Mouse (Mus musculus) heart, adult 2 months (tissue): ENCODE data around the gene Ublcp1. TPM values are rescaled to one million over a fixed set of nuclear protein-coding genes. Genes with fewer than 3 reads are reported as not detected.

Source experiments
- DNase-seq, 2 experiments: peaks; one replicate each; pipeline ENCODE4 v3.0.0; 2021
- H3K27ac ChIP-seq: fragments of 200-600 bp; 2 replicates; pipeline ENCODE4 v1.8.1; 2022
- H3K27me3 ChIP-seq: fragments of 200-500 bp; 2 replicates; pipeline ENCODE4 v1.6.1; 2012; ENCODE audit warnings: mild to moderate bottlenecking, low read length, inconsistent platforms, mixed read lengths; ENCODE audit not compliant: control insufficient read depth, insufficient read depth
- H3K36me3 ChIP-seq: fragments of 200-500 bp; 2 replicates; pipeline ENCODE4 v1.6.1; 2012; ENCODE audit warnings: low read length, inconsistent platforms; ENCODE audit not compliant: control insufficient read depth, insufficient read depth
- H3K4me1 ChIP-seq: fragments of 200-500 bp; 2 replicates; pipeline ENCODE4 v1.6.1; 2011; ENCODE audit warnings: low read length; ENCODE audit not compliant: control insufficient read depth, insufficient read depth
- H3K4me3 ChIP-seq: fragments of 200-600 bp; 2 replicates; pipeline ENCODE4 v1.8.1; 2022
- H3K79me2 ChIP-seq: fragments of 200-500 bp; replicated peaks from 2 replicates; pipeline ENCODE4 v1.6.1; 2012; ENCODE audit warnings: mild to moderate bottlenecking, inconsistent platforms, low read length, moderate library complexity, mixed read lengths; ENCODE audit not compliant: control insufficient read depth, insufficient read depth
- H3K9ac ChIP-seq: fragments of 200-500 bp; 2 replicates; pipeline ENCODE4 v1.6.1; 2012; ENCODE audit warnings: low read depth, mild to moderate bottlenecking, control low read depth, inconsistent platforms, low read length, mixed read lengths
- CTCF ChIP-seq: fragments of 200-600 bp; IDR thresholded peaks from 2 replicates; pipeline ENCODE4 v1.8.1; 2022; ENCODE audit warnings: antibody characterized with exemption, mild to moderate bottlenecking, moderate library complexity
- EP300 ChIP-seq: fragments of 200-500 bp; IDR thresholded peaks from 2 replicates; pipeline ENCODE4 v1.6.1; 2011; ENCODE audit warnings: low read depth, low read length, control low read depth; ENCODE audit not compliant: insufficient read depth
- POLR2A ChIP-seq: fragments of 200-500 bp; IDR thresholded peaks from 2 replicates; pipeline ENCODE4 v1.6.1; 2011; ENCODE audit warnings: mild to moderate bottlenecking, low read depth, low read length, control low read depth; ENCODE audit not compliant: insufficient read depth
- WGBS: fragments of 180-500 bp; shearing (Covaris S2); methylation state at CpG from one replicate; pipeline ENCODE4 v1.1.7; 2018; 5-methylcytosine and 5-hydroxymethylcytosine counted together
- intact Hi-C: fragments of 180-260 bp; cut with DNase I; formaldehyde crosslinking; loops from one replicate; pipeline ENCODE4 v1.15.1; 2025
- polyA plus RNA-seq: library from polyadenylated mRNA; depleted of rRNA; stranded (reverse); fragments of >200 nt; gene quantifications from 2 replicates; pipeline ENCODE4 v1.2.3, GENCODE M21; 2012
- total RNA-seq, 2 experiments: library from RNA; stranded (reverse); gene quantifications; 2 replicates each; pipeline ENCODE4 v1.2.3; 2021

Ublcp1 gene
- total and polyA plus RNA-seq, 3 experiments: 13.8 to 41.3 (median 40.3) TPM

DNA sequence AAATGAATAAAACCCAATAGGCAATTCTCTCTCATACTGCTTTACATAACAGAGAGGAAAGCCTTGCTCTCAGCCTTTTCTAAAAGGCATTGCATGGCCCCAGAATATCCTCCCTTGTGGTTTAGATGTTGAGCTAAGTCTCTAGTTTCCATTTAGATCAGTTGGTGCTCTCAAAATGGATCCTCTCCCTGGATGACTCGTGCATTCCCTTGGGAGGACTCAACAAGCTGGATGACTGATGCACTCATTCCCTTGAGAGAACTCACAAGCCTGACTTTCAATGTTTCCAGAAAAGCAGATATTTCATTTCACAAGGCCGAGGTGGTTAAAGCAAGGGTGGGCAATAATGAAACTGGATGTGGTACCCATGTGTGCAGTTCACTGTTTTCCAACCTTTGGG lies 42.3 kb downstream of the Ublcp1 start:
- no peak overlapping the region for H3K27ac ChIP-seq
- TF ChIP-seq EP300 (no peak), CTCF (no peak), POLR2A (no peak)
- intact Hi-C loops: no loop called here

DNA sequence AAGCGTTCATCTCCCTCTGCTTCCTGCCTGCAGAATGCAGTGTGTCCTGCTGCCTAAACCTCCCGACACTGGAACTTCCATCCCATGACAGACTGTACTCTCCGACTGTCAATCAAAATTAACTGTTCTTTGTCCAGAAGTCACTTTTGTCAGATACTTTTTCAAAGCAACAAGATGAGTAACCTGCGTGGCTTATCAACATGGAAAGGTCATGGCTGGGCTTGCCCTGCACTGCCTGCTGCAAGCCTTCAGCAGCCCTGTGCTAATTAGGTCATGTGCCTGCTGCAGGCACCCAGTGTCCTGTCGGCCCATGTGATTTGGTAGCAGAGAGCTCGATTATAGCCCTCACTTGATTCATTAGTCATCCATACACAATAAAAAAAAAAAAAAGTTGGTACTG lies 44.7 kb downstream of the Ublcp1 start:
- no peaks in the 10 kb centered on the region for H3K79me2 ChIP-seq
- H3K27me3 ChIP-seq: no peaks in the 10 kb centered on the region
- H3K36me3 ChIP-seq: no peaks in the 10 kb centered on the region
- H3K27ac ChIP-seq: no peak overlapping the region
- WGBS: 56% methylated on average over 6 of the region's 6 CpGs
- intact Hi-C loops: no loop called here
- H3K9ac ChIP-seq: no peak overlapping the region
- TF ChIP-seq EP300 (no peak), CTCF (no peak), POLR2A (no peak)
- no peaks in the 10 kb centered on the region for H3K4me1 ChIP-seq
- no peak for DNase-seq
- H3K4me3 ChIP-seq: no peak overlapping the region

More for the DNA sequence above, 42.3 kb downstream of the Ublcp1 start:
- DNase-seq: no peak
- Histone ChIP-seq H3K9ac (no peak overlapping the region), H3K79me2 (no peaks in the 10 kb centered on the region), H3K4me1 (no peaks in the 10 kb centered on the region), H3K36me3 (no peaks in the 10 kb centered on the region), H3K4me3 (no peak overlapping the region), H3K27me3 (no peaks in the 10 kb centered on the region)
- 65% methylated on average over 2 of the region's 2 CpGs for WGBS

DNA sequence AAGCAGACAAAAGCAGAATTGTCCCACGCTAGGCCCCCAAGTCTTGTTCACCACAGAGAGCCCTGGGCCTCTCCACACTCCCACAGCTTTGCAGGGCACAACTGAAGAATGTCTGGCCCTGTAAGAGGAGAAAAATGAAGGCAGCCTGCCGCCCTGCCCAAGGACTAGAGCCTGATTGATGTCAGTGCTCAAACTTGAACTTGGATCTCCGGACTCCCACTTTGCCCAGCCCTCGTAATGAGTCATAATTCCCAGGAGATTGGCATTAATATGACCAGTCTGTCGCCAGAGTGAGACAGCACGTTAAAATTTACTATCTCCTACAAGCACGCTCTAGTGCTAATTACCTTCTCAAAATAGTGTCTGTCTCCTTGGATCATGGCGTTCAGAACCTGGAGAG lies 45.3 kb downstream of the Ublcp1 start:
- Histone ChIP-seq H3K4me3 (no peak overlapping the region), H3K79me2 (no peaks in the 10 kb centered on the region), H3K9ac (no peak overlapping the region), H3K27ac (no peak overlapping the region), H3K4me1 (no peaks in the 10 kb centered on the region), H3K36me3 (no peaks in the 10 kb centered on the region), H3K27me3 (no peaks in the 10 kb centered on the region)
- intact Hi-C loops: no loop called here
- 75% methylated on average over 8 of the region's 8 CpGs for WGBS
- TF ChIP-seq EP300 (no peak), POLR2A (no peak), CTCF (no peak)
- no peak for DNase-seq

DNA sequence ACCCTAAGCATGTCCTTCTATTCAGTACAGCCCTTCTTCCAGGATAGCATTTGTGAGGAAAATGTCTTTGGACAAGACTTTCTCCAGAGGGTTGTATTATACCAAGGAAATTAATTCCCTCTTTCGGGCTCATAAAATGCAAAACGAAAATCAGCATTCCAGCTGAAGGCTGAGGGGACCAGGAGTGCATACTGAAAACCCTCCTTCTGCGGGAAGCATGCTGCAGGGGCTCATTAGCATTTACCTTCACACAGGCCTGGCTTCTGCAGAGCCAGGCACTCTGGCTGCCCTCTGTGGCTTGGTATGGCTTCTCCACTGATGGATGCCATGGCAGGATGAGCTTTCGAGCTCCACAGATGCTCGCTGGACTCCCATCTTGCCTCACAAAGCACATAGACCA lies 46.3 kb downstream of the Ublcp1 start:
- WGBS: 85% methylated on average over 5 of the region's 5 CpGs
- intact Hi-C loops: no loop called here
- no peak for DNase-seq

DNA sequence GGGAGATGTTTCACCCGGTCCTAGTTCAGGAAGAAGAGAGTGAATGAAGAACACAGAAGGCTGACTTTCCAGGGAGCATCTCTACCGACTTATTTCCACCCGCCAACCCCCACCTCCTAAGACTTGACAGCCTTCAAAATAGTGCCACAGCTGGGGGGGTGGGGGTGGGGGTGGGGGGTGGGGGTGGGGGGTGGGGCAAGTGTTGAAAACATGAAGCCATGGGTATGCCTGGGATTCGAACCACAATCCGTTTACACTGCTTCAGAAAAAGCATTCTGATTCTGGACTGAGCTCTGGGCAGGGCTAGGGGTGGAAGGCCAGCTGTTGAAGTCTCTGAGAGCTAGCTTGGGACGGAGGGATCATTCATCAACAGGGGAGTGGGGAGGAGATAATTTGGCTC lies 47.0 kb downstream of the Ublcp1 start:
- Histone ChIP-seq H3K9ac (no peak overlapping the region), H3K27me3 (no peaks in the 10 kb centered on the region), H3K4me1 (no peaks in the 10 kb centered on the region), H3K79me2 (no peaks in the 10 kb centered on the region), H3K27ac (no peak overlapping the region), H3K36me3 (no peaks in the 10 kb centered on the region), H3K4me3 (no peak overlapping the region)
- WGBS: 45% methylated on average over 6 of the region's 6 CpGs
- TF ChIP-seq EP300 (no peak), POLR2A (no peak), CTCF (no peak)
- intact Hi-C loops: no loop called here
- DNase-seq: no peak

More for the DNA sequence above, 46.3 kb downstream of the Ublcp1 start:
- Histone ChIP-seq H3K4me1 (no peaks in the 10 kb centered on the region), H3K36me3 (no peaks in the 10 kb centered on the region), H3K9ac (no peak overlapping the region), H3K27me3 (no peaks in the 10 kb centered on the region), H3K4me3 (no peak overlapping the region), H3K27ac (no peak overlapping the region), H3K79me2 (no peaks in the 10 kb centered on the region)
- TF ChIP-seq EP300 (no peak), CTCF (no peak), POLR2A (no peak)

DNA sequence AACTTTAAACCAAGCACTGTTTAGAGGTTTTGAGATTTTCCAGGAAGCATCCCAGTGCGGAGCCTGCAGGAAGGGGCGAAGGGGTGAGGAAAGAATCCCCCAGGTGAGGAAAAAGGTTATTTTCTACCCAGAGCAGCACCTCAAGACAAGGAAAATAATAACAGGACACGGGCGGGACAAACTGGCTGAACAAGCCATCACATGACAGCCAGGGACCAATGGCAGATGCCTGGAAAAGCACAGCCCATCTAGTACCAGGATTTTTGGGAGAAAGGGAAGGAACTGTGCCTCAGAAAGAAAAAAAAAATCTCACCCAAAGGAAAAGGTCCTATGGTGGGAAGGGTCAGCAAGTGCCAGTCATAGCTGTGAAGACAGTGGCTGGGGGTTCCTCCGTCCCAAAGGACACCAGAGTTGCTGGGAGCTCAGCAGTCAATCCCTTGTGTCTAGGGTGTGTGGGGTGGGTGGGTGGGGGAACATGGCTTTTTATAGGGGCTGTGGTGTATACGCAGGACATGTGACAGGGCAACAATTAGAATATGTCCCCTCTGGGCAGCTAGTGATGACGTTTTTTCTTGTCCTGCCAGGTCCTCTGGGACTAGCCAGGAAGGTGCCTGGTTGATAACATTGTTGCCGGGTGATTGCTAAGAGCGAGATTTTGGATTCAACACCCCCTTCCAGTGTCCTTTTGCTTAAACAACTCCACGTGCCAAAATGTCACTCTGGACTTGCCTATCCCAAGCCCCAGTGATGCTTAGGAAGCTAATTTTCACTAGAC lies 47.8 kb downstream of the Ublcp1 start:
- no peaks in the 10 kb centered on the region for H3K4me1 ChIP-seq
- TF ChIP-seq CTCF (no peak), EP300 (no peak), POLR2A (no peak)
- DNase-seq: no peak
- H3K4me3 ChIP-seq: no peak overlapping the region
- WGBS: 35% methylated on average over 10 of the region's 10 CpGs
- no peaks in the 10 kb centered on the region for H3K27me3 ChIP-seq
- H3K79me2 ChIP-seq: no peaks in the 10 kb centered on the region
- no peaks in the 10 kb centered on the region for H3K36me3 ChIP-seq
- H3K9ac ChIP-seq: no peak overlapping the region
- H3K27ac ChIP-seq: no peak overlapping the region
- intact Hi-C loops: no loop called here
